In genomic region chr4:88822995-88823394, GRCm38 (mm10) we compare ENCODE assay signal across 11 mouse cellular contexts. TPM values are rescaled to one million over a fixed set of nuclear protein-coding genes. Genes with fewer than 3 reads are reported as not detected.
A peak's percentile ranks its signal among the peaks of the same experiment; 100 is the strongest.
DNase-seq lines count a peak whose midpoint lies in the region; ATAC-seq and TF ChIP-seq lines count a peak whose summit lies in the region.
"Had no signal": no experiment of that assay in that cellular context is flagged by ENCODE, and none has a peak within 500 bp of the region (broad histone marks: within the 10 kb centered on the region; RNA-seq: fewer than 3 reads in every experiment).

No protein-coding gene starts in this region.

- no peak overlapping the region for H3K27ac ChIP-seq in cerebellum, adult 2 months (ENCODE audit: insufficient read depth, low read length)
- H3K27ac ChIP-seq in left cerebral cortex, adult 2 months, result no peak overlapping the region
- H3K27ac ChIP-seq: limb, embryonic 13.5 days had no signal

- no peaks in the 10 kb centered on the region for H3K4me1 ChIP-seq in cerebellum, adult 2 months (ENCODE audit: control insufficient read depth, insufficient read depth, low read length)
- H3K4me1 ChIP-seq: limb, embryonic 13.5 days had no signal

- WGBS in cerebellum, adult 2 months, result 27% methylated on average over 4 of the region's 4 CpGs

- peak in 1 of 2 experiments; percentile 5 for DNase-seq in cerebellum, adult 2 months
- peak in 1 of 2 experiments; percentile 17 for DNase-seq in left cerebral cortex, adult 2 months (ENCODE audit: extremely low spot score in 1 of 2, low spot score in 2 of 2)
- DNase-seq in left cerebral cortex, postnatal 36 days (ENCODE audit: low spot score in 2 of 2), result no peak
- peak; percentile 32 to 33 for DNase-seq in B cell, adult 2 months
- peak; percentile 31 for DNase-seq in kidney, postnatal 10 days
- no peak for DNase-seq in adrenal gland, postnatal 25 days
- no peak for DNase-seq in adrenal gland, postnatal 4 days (ENCODE audit: low spot score in 2 of 2)

- no peak for TF ChIP-seq POLR2A in cerebellum, adult 2 months (IDR thresholded peaks at IDR 0.05; ENCODE audit: borderline replicate concordance, insufficient read depth, low read length)

- H3K27me3 ChIP-seq in cerebellum, adult 2 months (ENCODE audit: control insufficient read depth, insufficient read depth, low read length), result no peaks in the 10 kb centered on the region
- H3K27me3 ChIP-seq: limb, embryonic 13.5 days had no signal

- H3K4me3 ChIP-seq in cerebellum, adult 2 months (replicated peaks; ENCODE audit: insufficient read depth, low read depth, low read length), result no peak overlapping the region
- H3K4me3 ChIP-seq in left cerebral cortex, adult 2 months, result no peak overlapping the region
- H3K4me3 ChIP-seq: limb, embryonic 13.5 days had no signal

- intact Hi-C loops in left cerebral cortex, adult 2 months (cut with DNase I), result no loop called here
- intact Hi-C loops in left cerebral cortex, postnatal 36 days (cut with DNase I), result no loop called here

- ATAC-seq in cerebellum, adult (ENCODE audit: insufficient number of reproducible peaks, low FRiP score, low TSS enrichment), result no peak

- 0 out of 2 replicates have a peak, but pooled peaks have one; percentile 18 for TF ChIP-seq CTCF in cerebellum, adult 2 months (IDR thresholded peaks at IDR 0.05; ENCODE audit: borderline replicate concordance, insufficient read depth, low read depth, low read length)
- peak; percentile 61 for TF ChIP-seq CTCF in left cerebral cortex, adult 2 months (IDR thresholded peaks at IDR 0.05)

RNA-seq across cellular contexts. Expression of gene Ifna11, which starts 3.2 kb away (rescaled TPM):
- not detected in 2 replicates for polyA plus RNA-seq in cerebellum, adult 2 months (2012; rRNA removed)
- total RNA-seq in left cerebral cortex, adult 2 months (2021), result not detected
- not detected for total RNA-seq in left cerebral cortex, postnatal 36 days (2021)
- not detected in 2 replicates for total RNA-seq in adrenal gland, postnatal 25 days (2021)
- total RNA-seq in adrenal gland, postnatal 4 days (2021), result not detected
- polyA plus RNA-seq: gonadal fat pad, adult 2 months; limb, embryonic 13.5 days; neural tube, embryonic 14.5 days had no signal

RNA-seq across cellular contexts. Expression of gene Ifna6, which starts 4.2 kb away (rescaled TPM):
- polyA plus RNA-seq in cerebellum, adult 2 months (2012; rRNA removed), result not detected in 2 replicates
- not detected for total RNA-seq in left cerebral cortex, adult 2 months (2021)
- total RNA-seq in left cerebral cortex, postnatal 36 days (2021), result not detected
- total RNA-seq in adrenal gland, postnatal 25 days (2021), result not detected in 2 replicates
- not detected for total RNA-seq in adrenal gland, postnatal 4 days (2021)
- polyA plus RNA-seq: gonadal fat pad, adult 2 months; limb, embryonic 13.5 days; neural tube, embryonic 14.5 days had no signal

RNA-seq across cellular contexts. Expression of gene Ifna7, which starts 7.0 kb away (rescaled TPM):
- polyA plus RNA-seq in cerebellum, adult 2 months (2012; rRNA removed), result not detected in 2 replicates
- total RNA-seq in left cerebral cortex, adult 2 months (2021), result not detected
- not detected for total RNA-seq in left cerebral cortex, postnatal 36 days (2021)
- not detected in 2 replicates for total RNA-seq in adrenal gland, postnatal 25 days (2021)
- not detected for total RNA-seq in adrenal gland, postnatal 4 days (2021)
- polyA plus RNA-seq: gonadal fat pad, adult 2 months; limb, embryonic 13.5 days; neural tube, embryonic 14.5 days had no signal

RNA-seq across cellular contexts. Expression of gene Ifna5, which starts 12.3 kb away (rescaled TPM):
- polyA plus RNA-seq in cerebellum, adult 2 months (2012; rRNA removed), result not detected in 2 replicates
- not detected for total RNA-seq in left cerebral cortex, adult 2 months (2021)
- total RNA-seq in left cerebral cortex, postnatal 36 days (2021), result not detected
- not detected in 2 replicates for total RNA-seq in adrenal gland, postnatal 25 days (2021)
- not detected for total RNA-seq in adrenal gland, postnatal 4 days (2021)
- polyA plus RNA-seq: gonadal fat pad, adult 2 months; limb, embryonic 13.5 days; neural tube, embryonic 14.5 days had no signal

RNA-seq across cellular contexts. Expression of gene Gm13288, which starts 17.7 kb away (rescaled TPM):
- not detected in 2 replicates for polyA plus RNA-seq in cerebellum, adult 2 months (2012; rRNA removed)
- total RNA-seq in left cerebral cortex, adult 2 months (2021), result not detected
- not detected for total RNA-seq in left cerebral cortex, postnatal 36 days (2021)
- total RNA-seq in adrenal gland, postnatal 25 days (2021), result not detected in 2 replicates
- total RNA-seq in adrenal gland, postnatal 4 days (2021), result not detected
- polyA plus RNA-seq: gonadal fat pad, adult 2 months; limb, embryonic 13.5 days; neural tube, embryonic 14.5 days had no signal

Comparison
In these comparisons a context has a peak if more than half of its experiments do, and no peak if none do; other contexts are left out.
1. DNase-seq: peak in B cell, adult 2 months (2 of 2) and kidney, postnatal 10 days (single experiment); none in left cerebral cortex, postnatal 36 days (0 of 2), adrenal gland, postnatal 25 days (single experiment) and adrenal gland, postnatal 4 days (0 of 2).